Mouse (Mus musculus) telencephalon, adult 2 months (tissue): ENCODE data around the gene Anp32e.
"Not testable (repeated sequence)": the region's sequence is repeated elsewhere in the genome, so short reads cannot be mapped to it uniquely, and the experiment has no call there.

Experiments
- DNase-seq: peaks from one replicate; pipeline ENCODE4 v3.0.0-alpha.2; 2011; ENCODE audit warnings: low read depth, low spot score

The Anp32e gene

GRCm38 (mm10) chr3:95938835-95939234, 9.8 kb downstream of the Anp32e start:
- DNase-seq: no peak

- DNase-seq: no peak
Measured at GRCm38 (mm10) chr3:95942749-95943148, 13.7 kb downstream of the Anp32e start.

GRCm38 (mm10) chr3:95943226-95943625, 14.2 kb downstream of the Anp32e start:
- DNase-seq: no peak

GRCm38 (mm10) chr3:95944742-95945141, 15.7 kb downstream of the Anp32e start:
- DNase-seq: no peak

GRCm38 (mm10) chr3:95945731-95946240, 16.7 kb downstream of the Anp32e start:
- DNase-seq: no peak

GRCm38 (mm10) chr3:95948325-95948724, 19.3 kb downstream of the Anp32e start:
- no peak for DNase-seq

- DNase-seq: peak; percentile 92
Measured at GRCm38 (mm10) chr3:95950763-95951551, 21.9 kb downstream of the Anp32e start.

- DNase-seq: not testable (repeated sequence)
Measured at GRCm38 (mm10) chr3:95951566-95951965, 22.5 kb downstream of the Anp32e start.

- DNase-seq: no peak
Measured at GRCm38 (mm10) chr3:95953023-95953422, 24.0 kb downstream of the Anp32e start.

GRCm38 (mm10) chr3:95953522-95953921, 24.5 kb downstream of the Anp32e start:
- DNase-seq: no peak

GRCm38 (mm10) chr3:95954648-95955173, 25.7 kb downstream of the Anp32e start:
- DNase-seq: not testable (repeated sequence)

GRCm38 (mm10) chr3:95955318-95955717, 26.3 kb downstream of the Anp32e start:
- no peak for DNase-seq

- DNase-seq: peak; percentile 64
Measured at GRCm38 (mm10) chr3:95957359-95958148, 28.5 kb downstream of the Anp32e start.

GRCm38 (mm10) chr3:95959082-95959481, 30.0 kb downstream of the Anp32e start:
- DNase-seq: no peak

GRCm38 (mm10) chr3:95959807-95960206, 30.8 kb downstream of the Anp32e start:
- no peak for DNase-seq

GRCm38 (mm10) chr3:95962182-95962581, 33.1 kb downstream of the Anp32e start:
- DNase-seq: not testable (repeated sequence)

- no peak for DNase-seq
Measured at GRCm38 (mm10) chr3:95963230-95963629, 34.2 kb downstream of the Anp32e start.

- DNase-seq: no peak
Measured at GRCm38 (mm10) chr3:95963681-95964080, 34.6 kb downstream of the Anp32e start.

- peak; percentile 72 for DNase-seq
Measured at GRCm38 (mm10) chr3:95965518-95966451, 36.7 kb downstream of the Anp32e start.

- no peak for DNase-seq
Measured at GRCm38 (mm10) chr3:95969277-95969676, 40.2 kb downstream of the Anp32e start.

- DNase-seq: not testable (repeated sequence)
Measured at GRCm38 (mm10) chr3:95970661-95971060, 41.6 kb downstream of the Anp32e start.
